Mouse (Mus musculus) kidney, adult 18-20 months (tissue): ENCODE measurements around the gene Gm13088.
"Not testable (repeated sequence)": the region's sequence is repeated elsewhere in the genome, so short reads cannot be mapped to it uniquely, and the experiment has no call there.

Experiments used
- DNase-seq: peaks from one replicate; pipeline ENCODE4 v3.0.0; 2021

Gene Gm13088

DNA sequence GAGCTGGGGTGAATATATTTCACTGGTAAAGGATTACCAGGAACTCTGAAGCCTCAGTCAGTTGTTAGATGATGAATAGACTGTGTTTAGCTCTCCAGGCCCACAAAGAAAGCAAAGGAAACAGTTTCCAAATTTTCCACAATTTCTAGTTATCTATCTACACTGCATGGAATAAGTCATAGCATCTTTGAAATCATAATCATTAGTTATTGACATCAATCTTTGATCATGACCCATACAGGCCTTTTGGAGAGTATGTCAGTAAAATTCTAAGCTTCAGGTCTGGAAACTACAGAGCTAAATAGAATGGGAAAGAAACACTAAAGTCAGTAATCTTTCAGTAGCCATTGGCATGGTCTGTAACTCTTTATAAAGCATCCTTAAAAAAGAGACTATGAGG is at the start of gene Gm13088:
Gene Gm13088, minus strand, starts transcription at position 101 of the 400 bp plus-strand sequence.
- DNase-seq = not testable (repeated sequence)

DNA sequence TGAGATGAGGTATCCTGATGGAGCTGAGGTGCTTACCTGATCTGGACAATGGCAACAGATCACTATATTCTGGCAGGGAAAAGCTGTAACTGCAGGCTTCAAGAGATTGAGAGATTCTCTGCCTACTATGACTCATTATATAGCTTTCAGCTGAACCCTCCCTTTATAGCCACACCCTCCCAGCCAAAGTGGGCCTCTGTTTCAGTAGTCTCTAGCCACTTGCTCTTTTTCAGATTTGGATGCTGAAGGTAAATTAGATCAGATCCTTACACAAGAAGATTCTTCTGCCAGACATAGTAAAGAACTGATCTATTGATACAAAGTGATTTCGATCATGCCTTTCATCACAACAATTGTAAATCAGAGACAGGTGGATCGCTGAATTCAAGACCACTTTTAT is 45.6 kb upstream of the Gm13088 start, which contains the start of gene Gm13089:
Gene Gm13089, minus strand, starts transcription at position 101 of the 400 bp plus-strand sequence.
- DNase-seq = no peak

DNA sequence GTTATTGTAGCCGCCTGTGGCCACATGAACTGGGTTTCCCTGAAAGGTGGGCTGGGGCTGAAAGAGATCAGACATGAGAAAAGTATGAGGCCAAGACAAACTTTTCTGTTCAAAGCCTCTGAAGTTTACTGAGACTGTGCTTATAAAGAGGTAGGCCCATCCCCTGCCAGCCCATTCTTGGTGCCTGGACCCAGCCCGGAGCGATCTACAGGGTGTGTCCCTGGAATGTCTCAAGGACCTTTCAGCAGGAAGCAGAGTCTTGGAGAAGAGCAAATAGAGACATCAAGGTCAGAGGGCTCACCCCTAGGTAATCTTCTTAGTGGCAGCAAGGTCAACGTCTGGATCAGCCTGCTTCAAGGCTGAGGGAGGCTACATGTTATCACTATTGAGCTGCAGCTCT is 38.9 kb downstream of the Gm13088 start:
- DNase-seq = not testable (repeated sequence)

DNA sequence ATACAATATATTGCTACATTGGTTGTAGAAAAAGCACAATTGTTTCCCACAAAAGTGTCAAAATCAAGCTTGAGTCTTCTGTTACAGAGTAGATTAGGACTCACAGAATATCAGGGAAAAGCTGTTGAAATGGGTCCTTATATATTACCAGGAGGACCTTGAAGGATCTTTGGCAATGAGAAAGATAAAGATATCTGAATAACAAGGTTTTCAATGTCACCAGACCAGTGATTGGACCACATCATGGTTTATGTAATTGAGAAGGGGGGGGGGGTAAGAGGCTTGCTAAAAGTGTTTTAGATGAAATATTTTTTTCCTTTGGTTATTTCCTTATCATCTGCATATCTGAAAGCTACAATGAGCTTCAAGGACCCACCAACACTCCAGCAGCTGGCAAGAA is 42.3 kb downstream of the Gm13088 start, which contains the start of gene Gm13083:
Gene Gm13083, plus strand, starts transcription at position 301 of the 400 bp plus-strand sequence.
- DNase-seq = not testable (repeated sequence)

DNA sequence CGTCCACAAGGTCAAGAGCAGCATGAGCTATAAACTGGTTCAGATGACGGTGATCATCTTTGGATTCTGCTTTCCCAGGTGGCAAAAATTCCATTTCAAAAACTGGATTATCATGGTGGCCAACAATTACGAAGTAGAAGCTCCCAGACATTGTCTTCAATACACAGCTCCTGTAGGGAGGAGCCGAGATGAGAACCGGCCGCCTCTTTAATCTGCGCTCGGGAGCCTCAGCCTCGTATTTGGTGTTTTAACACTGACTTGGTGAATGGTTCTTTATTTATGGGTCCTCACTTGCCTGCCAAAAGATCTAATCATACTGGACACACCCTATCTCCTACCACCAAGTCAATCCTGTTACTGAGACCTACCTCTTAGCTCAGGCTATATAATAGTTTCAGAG is 45.1 kb downstream of the Gm13088 start:
- DNase-seq = not testable (repeated sequence)
